Mouse (Mus musculus) embryonic fibroblast, embryonic 13.5 days (primary cell): ENCODE measurements at regions not wholly inside any gene's neighbourhood (a gene's known extent, or its start where the extent isn't known, plus 50 kb on each side); places are given as distances from the start of the nearest gene placed in this dataset.

Experiments
- CTCF ChIP-seq: IDR thresholded peaks from 2 replicates; pipeline ENCODE4 v1.5.1; 2011; ENCODE audit warnings: mild to moderate bottlenecking, control low read depth, low read length, moderate library complexity, borderline replicate concordance; ENCODE audit not compliant: insufficient read depth
- POLR2A ChIP-seq: IDR thresholded peaks from 2 replicates; pipeline ENCODE4 v1.6.1; 2011; ENCODE audit warnings: low read depth, mild to moderate bottlenecking, control low read depth, low read length, moderate library complexity

DNA sequence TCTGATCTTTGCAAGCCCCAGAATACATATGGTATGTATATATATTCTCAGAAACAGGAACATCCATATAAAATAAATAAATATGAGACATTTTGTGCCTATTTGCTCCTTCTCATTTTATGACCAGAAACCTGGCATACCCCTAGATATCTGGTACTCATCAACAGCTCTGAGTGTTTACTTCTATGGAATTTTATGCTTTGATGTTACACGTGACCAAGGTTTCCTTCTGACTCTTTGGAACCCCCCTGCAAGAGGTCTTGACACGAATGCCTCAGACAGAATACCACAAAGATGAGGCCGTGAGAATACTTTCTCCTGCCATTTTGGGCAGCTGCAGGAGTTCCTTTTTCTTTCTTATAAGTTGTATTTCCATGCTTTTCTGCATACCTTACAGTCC is 85.3 kb upstream of the P2ry1 start:
- TF ChIP-seq CTCF (no peak), POLR2A (no peak)
